Mouse (Mus musculus) myocyte (in vitro differentiated cells): ENCODE data around the gene Pick1. TPM values are rescaled to one million over a fixed set of nuclear protein-coding genes. Genes with fewer than 3 reads are reported as not detected.

ENCODE experiments used
- H3K27me3 ChIP-seq: one replicate; pipeline ENCODE4 v1.6.1; 2011; ENCODE audit not compliant: control insufficient read depth, insufficient read depth, insufficient read length
- H3K36me3 ChIP-seq: one replicate; pipeline ENCODE4 v1.6.1; 2011; ENCODE audit not compliant: control insufficient read depth, insufficient read depth
- H3K4me2 ChIP-seq: one replicate; pipeline ENCODE4 v1.6.1; 2011; ENCODE audit warnings: low read depth, control low read depth
- H3K4me3 ChIP-seq: one replicate; pipeline ENCODE4 v1.5.1; 2011; ENCODE audit warnings: mild to moderate bottlenecking, control low read depth, moderate library complexity
- H3K79me2 ChIP-seq: one replicate; pipeline ENCODE4 v1.6.1; 2011; ENCODE audit not compliant: control insufficient read depth, insufficient read depth
- H3ac ChIP-seq: one replicate; pipeline ENCODE4 v1.6.1; 2011; ENCODE audit not compliant: control insufficient read depth, insufficient read length
- CEBPB ChIP-seq: IDR thresholded peaks from 2 replicates; pipeline ENCODE4 v1.6.1; 2011; ENCODE audit warnings: mild to moderate bottlenecking, moderate library complexity; ENCODE audit not compliant: poor library complexity, insufficient read depth, severe bottlenecking
- E2F4 ChIP-seq: IDR thresholded peaks from one replicate; pipeline ENCODE4 v1.6.1; 2011; ENCODE audit warnings: mild to moderate bottlenecking, control low read depth, moderate library complexity; ENCODE audit not compliant: insufficient read depth
- MAX ChIP-seq: IDR thresholded peaks from one replicate; pipeline ENCODE4 v1.6.1; 2011; ENCODE audit warnings: low read depth, mild to moderate bottlenecking, control low read depth
- MYOD1 ChIP-seq, 3 experiments: IDR thresholded peaks; one replicate each; pipeline ENCODE4 v1.6.1; 2011; ENCODE audit warnings: control low read depth in 2 of 3, low read depth in 2 of 3, mild to moderate bottlenecking in 2 of 3, moderate library complexity in 1 of 3; ENCODE audit not compliant: insufficient read length in 2 of 3, control insufficient read depth in 1 of 3
- MYOG ChIP-seq, 3 experiments: IDR thresholded peaks; one replicate each; pipeline ENCODE4 v1.6.1; 2011; ENCODE audit warnings: control low read depth in 2 of 3, low read depth in 2 of 3, mild to moderate bottlenecking in 2 of 3; ENCODE audit not compliant: insufficient read length in 2 of 3, control insufficient read depth in 1 of 3, insufficient read depth in 1 of 3
- POLR2A ChIP-seq: IDR thresholded peaks from one replicate; pipeline ENCODE4 v1.6.1; 2011; ENCODE audit warnings: low read depth, mild to moderate bottlenecking, control low read depth, moderate library complexity; ENCODE audit not compliant: insufficient read length
- POLR2AphosphoS2 ChIP-seq: IDR thresholded peaks from one replicate; pipeline ENCODE4 v1.6.1; 2011; ENCODE audit warnings: low read depth, control low read depth; ENCODE audit not compliant: insufficient read length
- REST ChIP-seq: IDR thresholded peaks from one replicate; pipeline ENCODE4 v1.6.1; 2011; ENCODE audit warnings: mild to moderate bottlenecking, control low read depth, moderate library complexity; ENCODE audit not compliant: insufficient read depth, insufficient read length
- SRF ChIP-seq: IDR thresholded peaks from one replicate; pipeline ENCODE4 v1.6.1; 2011; ENCODE audit warnings: low read depth; ENCODE audit not compliant: control insufficient read depth, insufficient read length
- TCF12 ChIP-seq: IDR thresholded peaks from one replicate; pipeline ENCODE4 v1.6.1; 2011; ENCODE audit warnings: mild to moderate bottlenecking, control low read depth; ENCODE audit not compliant: poor library complexity, insufficient read depth, severe bottlenecking
- TCF3 ChIP-seq: IDR thresholded peaks from one replicate; pipeline ENCODE4 v1.6.1; 2011; ENCODE audit warnings: low read depth, control low read depth; ENCODE audit not compliant: insufficient read length
- USF1 ChIP-seq: IDR thresholded peaks from one replicate; pipeline ENCODE4 v1.6.1; 2011; ENCODE audit warnings: low read depth, mild to moderate bottlenecking, control low read depth, moderate library complexity
- polyA plus RNA-seq: library from polyadenylated mRNA; unstranded; fragments of >200 nt; fragmentation: generic; extraction: Trizol; gene quantifications from one replicate; pipeline ENCODE4 v1.2.1, GENCODE M21; 2012; ENCODE audit warnings: missing spikeins

The Pick1 gene
- polyA plus RNA-seq, 1 experiment, result 26.0 TPM

- no peak for TF ChIP-seq TCF12
- peak in 1 of 3 experiments; percentile 7 for TF ChIP-seq MYOD1 (IDR thresholded peaks at IDR 0.05; ENCODE audit: control insufficient read depth in 1 of 3, insufficient read length in 2 of 3, low read depth in 2 of 3)
- TF ChIP-seq CEBPB, result no peak
- peak in 1 of 3 experiments; percentile 14 for TF ChIP-seq MYOG (IDR thresholded peaks at IDR 0.05; ENCODE audit: control insufficient read depth in 1 of 3, insufficient read depth in 1 of 3, insufficient read length in 2 of 3, low read depth in 2 of 3)
- no peaks in the 10 kb centered on the region for H3K79me2 ChIP-seq
- no peak overlapping the region for H3K4me3 ChIP-seq
- peaks cover 45% of the 10 kb centered on the region for H3K27me3 ChIP-seq
- no peak overlapping the region for H3K4me2 ChIP-seq
- H3K36me3 ChIP-seq, result no peaks in the 10 kb centered on the region
- no peak overlapping the region for H3ac ChIP-seq
Measured at GRCm38 (mm10) chr15:79192885-79193845, 35.8 kb upstream of the Pick1 start.

- no peak for TF ChIP-seq POLR2A
- TF ChIP-seq POLR2AphosphoS2, result no peak
- TF ChIP-seq TCF3, result no peak
- no peak for TF ChIP-seq MYOD1 (IDR thresholded peaks at IDR 0.05; ENCODE audit: control insufficient read depth in 1 of 3, insufficient read length in 2 of 3, low read depth in 2 of 3)
- TF ChIP-seq CEBPB, result no peak
- no peak for TF ChIP-seq USF1
- no peak for TF ChIP-seq TCF12
- TF ChIP-seq MYOG (IDR thresholded peaks at IDR 0.05; ENCODE audit: control insufficient read depth in 1 of 3, insufficient read depth in 1 of 3, insufficient read length in 2 of 3, low read depth in 2 of 3), result no peak
- no peak for TF ChIP-seq E2F4
- no peak overlapping the region for H3ac ChIP-seq
- H3K36me3 ChIP-seq, result no peaks in the 10 kb centered on the region
- no peaks in the 10 kb centered on the region for H3K79me2 ChIP-seq
- no peak overlapping the region for H3K4me3 ChIP-seq
- H3K4me2 ChIP-seq, result no peak overlapping the region
- H3K27me3 ChIP-seq, result peaks cover 45% of the 10 kb centered on the region
Measured at GRCm38 (mm10) chr15:79194048-79194447, 34.9 kb upstream of the Pick1 start.

GRCm38 (mm10) chr15:79194946-79195345 lies 34.0 kb upstream of the Pick1 start:
- no peaks in the 10 kb centered on the region for H3K79me2 ChIP-seq
- H3K27me3 ChIP-seq, result peaks cover 45% of the 10 kb centered on the region
- TF ChIP-seq MAX (no peak), REST (no peak), TCF12 (no peak), POLR2A (no peak), MYOD1 (IDR thresholded peaks at IDR 0.05; ENCODE audit: control insufficient read depth in 1 of 3, insufficient read length in 2 of 3, low read depth in 2 of 3) (no peak), MYOG (IDR thresholded peaks at IDR 0.05; ENCODE audit: control insufficient read depth in 1 of 3, insufficient read depth in 1 of 3, insufficient read length in 2 of 3, low read depth in 2 of 3) (no peak), SRF (no peak)
- no peak overlapping the region for H3ac ChIP-seq
- H3K4me2 ChIP-seq, result no peak overlapping the region
- no peak overlapping the region for H3K4me3 ChIP-seq
- no peaks in the 10 kb centered on the region for H3K36me3 ChIP-seq

GRCm38 (mm10) chr15:79195492-79195891 lies 33.5 kb upstream of the Pick1 start:
- Histone ChIP-seq H3K4me3 (no peak overlapping the region), H3K4me2 (no peak overlapping the region), H3K79me2 (no peaks in the 10 kb centered on the region), H3K36me3 (no peaks in the 10 kb centered on the region), H3ac (no peak overlapping the region), H3K27me3 (peaks cover 42% of the 10 kb centered on the region)
- TF ChIP-seq TCF3, result no peak
- no peak for TF ChIP-seq MYOD1 (IDR thresholded peaks at IDR 0.05; ENCODE audit: control insufficient read depth in 1 of 3, insufficient read length in 2 of 3, low read depth in 2 of 3)
- TF ChIP-seq E2F4, result no peak
- TF ChIP-seq TCF12, result no peak
- no peak for TF ChIP-seq REST
- no peak for TF ChIP-seq CEBPB
- TF ChIP-seq MYOG (IDR thresholded peaks at IDR 0.05; ENCODE audit: control insufficient read depth in 1 of 3, insufficient read depth in 1 of 3, insufficient read length in 2 of 3, low read depth in 2 of 3), result no peak
- no peak for TF ChIP-seq USF1

- TF ChIP-seq CEBPB, result no peak
- TF ChIP-seq MAX, result no peak
- Histone ChIP-seq H3K36me3 (no peaks in the 10 kb centered on the region), H3K4me3 (no peak overlapping the region), H3K27me3 (peaks cover 50% of the 10 kb centered on the region), H3K79me2 (no peaks in the 10 kb centered on the region), H3K4me2 (no peak overlapping the region), H3ac (no peak overlapping the region)
Measured at GRCm38 (mm10) chr15:79199390-79199976, 29.5 kb upstream of the Pick1 start.
